In genomic region chr7:3500406-3500805, GRCm38 (mm10) we compare ENCODE assay signal across 25 mouse cellular contexts. TPM values are rescaled to one million over a fixed set of nuclear protein-coding genes. Genes with fewer than 3 reads are reported as not detected.
A peak's percentile ranks its signal among the peaks of the same experiment; 100 is the strongest.
DNase-seq lines count a peak whose midpoint lies in the region; ATAC-seq and TF ChIP-seq lines count a peak whose summit lies in the region.
"Had no signal": no experiment of that assay in that cellular context is flagged by ENCODE, and none has a peak within 500 bp of the region (broad histone marks: within the 10 kb centered on the region; RNA-seq: fewer than 3 reads in every experiment).

No protein-coding gene starts in this region.

- H3K9me3 ChIP-seq in MEL (replicated peaks; ENCODE audit: insufficient read depth, low read length): no peaks in the 10 kb centered on the region
- H3K9me3 ChIP-seq in midbrain, embryonic 13.5 days: no peaks in the 10 kb centered on the region
- H3K9me3 ChIP-seq: G1E had no signal

- no peak overlapping the region for H3K9ac ChIP-seq in heart, adult 2 months (ENCODE audit: low read depth, low read length)
- H3K9ac ChIP-seq in MEL (ENCODE audit: control insufficient read depth, low read depth, low read length, poor library complexity, severe bottlenecking): no peak overlapping the region
- no peak overlapping the region for H3K9ac ChIP-seq in midbrain, embryonic 13.5 days (replicated peaks)

- WGBS in heart, adult 2 months: 94% methylated on average over 1 of the region's 1 CpGs
- WGBS in midbrain, embryonic 13.5 days: 89% methylated on average over 1 of the region's 1 CpGs

- no peak for TF ChIP-seq POLR2A in heart, adult 2 months (IDR thresholded peaks at IDR 0.05; ENCODE audit: insufficient read depth, low read depth, low read length)
- TF ChIP-seq POLR2A in MEL (IDR thresholded peaks at IDR 0.05; ENCODE audit: control insufficient read depth in 1 of 2, insufficient read depth in 1 of 2, low read depth in 1 of 2, low read length in 2 of 2, poor library complexity in 1 of 2): no peak

- peak; percentile 64 for DNase-seq in heart, adult 11 months
- DNase-seq in heart, adult 2 months: no peak
- DNase-seq in MEL (ENCODE audit: low read depth, low spot score): peak; percentile 43
- no peak for DNase-seq in embryo, embryonic 9.5 days (ENCODE audit: extremely low spot score)
- DNase-seq in gastrocnemius, postnatal 36 days: no peak
- DNase-seq: adrenal gland, adult 2 months; adrenal gland, adult 8-10 months; adrenal gland, postnatal 10 days; adrenal gland, postnatal 14 days; adrenal gland, postnatal 25 days; adrenal gland, postnatal 36 days; B cell, adult 2 months; cerebellum, adult 11 months; cerebellum, adult 11-12 months; cerebellum, adult 18-20 months had no signal

- H3K4me1 ChIP-seq in heart, adult 2 months (ENCODE audit: control insufficient read depth, insufficient read depth, low read length): no peaks in the 10 kb centered on the region
- H3K4me1 ChIP-seq in MEL (ENCODE audit: control insufficient read depth in 1 of 2, insufficient read depth in 2 of 2, low read length in 2 of 2): no peaks in the 10 kb centered on the region
- no peaks in the 10 kb centered on the region for H3K4me1 ChIP-seq in midbrain, embryonic 13.5 days (replicated peaks)

- TF ChIP-seq RAD21 in MEL (IDR thresholded peaks at IDR 0.05; ENCODE audit: low read depth, low read length): no peak

- no peak overlapping the region for H3K27ac ChIP-seq in heart, adult 2 months
- H3K27ac ChIP-seq in MEL (ENCODE audit: control insufficient read depth, low read depth, low read length): no peak overlapping the region
- no peak overlapping the region for H3K27ac ChIP-seq in midbrain, embryonic 13.5 days

- TF ChIP-seq EP300 in heart, adult 2 months (IDR thresholded peaks at IDR 0.05; ENCODE audit: insufficient read depth, low read depth, low read length): no peak
- TF ChIP-seq EP300 in MEL (IDR thresholded peaks at IDR 0.05; ENCODE audit: low read depth in 1 of 2, low read length in 2 of 2): peak in 1 of 2 experiments; percentile 43; a peak in 1 of 4 replicates

- no peak for TF ChIP-seq CTCF in heart, adult 2 months (IDR thresholded peaks at IDR 0.05)
- no peak for TF ChIP-seq CTCF in MEL (IDR thresholded peaks at IDR 0.05 in 2 of 3, conservative IDR thresholded peaks at IDR 0.05 in 1 of 3; ENCODE audit: control insufficient read depth in 1 of 3, insufficient read depth in 1 of 3, low read depth in 2 of 3, low read length in 3 of 3, poor library complexity in 1 of 3, severe bottlenecking in 1 of 3)

- intact Hi-C loops in heart, adult 2 months (cut with DNase I): no loop called here
- intact Hi-C loops in gastrocnemius, postnatal 36 days (cut with DNase I): no loop called here

- H3K4me3 ChIP-seq in heart, adult 2 months: no peak overlapping the region
- no peak overlapping the region for H3K4me3 ChIP-seq in MEL (ENCODE audit: control insufficient read depth in 1 of 2, insufficient read depth in 1 of 2, low read depth in 2 of 2, low read length in 2 of 2)
- H3K4me3 ChIP-seq in midbrain, embryonic 13.5 days (replicated peaks): no peak overlapping the region

- no peaks in the 10 kb centered on the region for H3K27me3 ChIP-seq in heart, adult 2 months (ENCODE audit: control insufficient read depth, insufficient read depth, low read length)
- no peaks in the 10 kb centered on the region for H3K27me3 ChIP-seq in MEL (ENCODE audit: control insufficient read depth in 1 of 2, insufficient read depth in 2 of 2, low read length in 2 of 2)
- no peaks in the 10 kb centered on the region for H3K27me3 ChIP-seq in midbrain, embryonic 13.5 days
- H3K27me3 ChIP-seq: CH12.LX, Patski had no signal

- no peaks in the 10 kb centered on the region for H3K79me2 ChIP-seq in heart, adult 2 months (replicated peaks; ENCODE audit: control insufficient read depth, insufficient read depth, low read length)
- H3K79me2 ChIP-seq in MEL (ENCODE audit: control insufficient read depth, insufficient read depth, low read length, poor library complexity): no peaks in the 10 kb centered on the region

- H3K36me3 ChIP-seq in heart, adult 2 months (ENCODE audit: control insufficient read depth, insufficient read depth, low read length): no peaks in the 10 kb centered on the region
- no peaks in the 10 kb centered on the region for H3K36me3 ChIP-seq in MEL (ENCODE audit: control insufficient read depth in 1 of 2, insufficient read depth in 2 of 2, low read length in 2 of 2)
- H3K36me3 ChIP-seq in midbrain, embryonic 13.5 days: no peaks in the 10 kb centered on the region
- H3K36me3 ChIP-seq: G1E had no signal

- peak; percentile 47; the same call in 1 of the 2 replicates for ATAC-seq in common myeloid progenitor, adult 5-6 weeks (replicated peaks; ENCODE audit: low read depth, poor library complexity, severe bottlenecking)
- peak; percentile 52; the same call in 1 of the 2 replicates for ATAC-seq in megakaryocyte-erythroid progenitor cell, adult 5-6 weeks (replicated peaks; ENCODE audit: low FRiP score, low TSS enrichment, poor library complexity, severe bottlenecking)
- no peak for ATAC-seq in midbrain, embryonic 13.5 days
- ATAC-seq: activated CD4-positive, CD25-positive, alpha-beta regulatory T cell, adult 4 months; CD4-positive, CD25-positive, alpha-beta regulatory T cell, adult 4 months; Patski had no signal

- H3K4me2 ChIP-seq in midbrain, embryonic 13.5 days (replicated peaks): no peak overlapping the region

TF ChIP-seq in MEL, 35 proteins besides CTCF, POLR2A, EP300 and RAD21:
- peak; percentile 8; the same call in 1 of the 2 replicates for TF ChIP-seq TCF12 (IDR thresholded peaks at IDR 0.05; ENCODE audit: low read depth, low read length)
- TF ChIP-seq MEF2A (IDR thresholded peaks at IDR 0.05; ENCODE audit: extremely low read depth, insufficient replicate concordance, low read depth, low read length, poor library complexity, severe bottlenecking): no peak
- no peak for TF ChIP-seq E2F4 (IDR thresholded peaks at IDR 0.05; ENCODE audit: borderline replicate concordance, low read depth, low read length)
- no peak for TF ChIP-seq TBP (IDR thresholded peaks at IDR 0.05; ENCODE audit: low read depth, low read length)
- no peak for TF ChIP-seq USF1 (IDR thresholded peaks at IDR 0.05; ENCODE audit: low read depth, low read length)
- TF ChIP-seq MAX (IDR thresholded peaks at IDR 0.05; ENCODE audit: low read length): no peak
- 0 out of 2 replicates have a peak, but pooled peaks have one; percentile 8 for TF ChIP-seq GATA1 (IDR thresholded peaks at IDR 0.05; ENCODE audit: low read depth, low read length)
- TF ChIP-seq KAT2A (conservative IDR thresholded peaks at IDR 0.05; ENCODE audit: low read depth, low read length): no peak
- no peak for TF ChIP-seq ELF1 (IDR thresholded peaks at IDR 0.05; ENCODE audit: low read depth, low read length)
- TF ChIP-seq SMC3 (IDR thresholded peaks at IDR 0.05; ENCODE audit: low read depth, low read length): no peak
- TF ChIP-seq RCOR1 (IDR thresholded peaks at IDR 0.05; ENCODE audit: low read depth, low read length): peak; percentile 48; the same call in 1 of the 2 replicates
- TF ChIP-seq ETS1 (IDR thresholded peaks at IDR 0.05; ENCODE audit: low read depth, low read length): no peak
- no peak for TF ChIP-seq TAL1 (IDR thresholded peaks at IDR 0.05; ENCODE audit: low read length)
TF ChIP-seq in MEL: peak in this region for 3.

RNA-seq across cellular contexts. Expression of gene Tarm1, which starts 2.0 kb away (rescaled TPM):
- total RNA-seq in heart, adult 2 months (2021): not detected
- 0.16 and 0.20 TPM in 2 replicates for polyA plus RNA-seq in heart, adult 2 months (2012; rRNA removed)
- total RNA-seq in MEL (2012; rRNA removed): 1.7 and 1.9 TPM in 2 replicates
- 1 to 10 TPM in 1 of 2 experiments, not detected in 1; 1.1 TPM for polyA plus RNA-seq in MEL (2012; ENCODE audit: insufficient read depth in 1 of 2, insufficient read length in 2 of 2, low read depth in 1 of 2, low replicate concordance in 2 of 2, missing spikeins in 1 of 2)
- total RNA-seq in common myeloid progenitor, adult 5-6 weeks (2017): not detected in 2 replicates
- total RNA-seq in megakaryocyte-erythroid progenitor cell, adult 5-6 weeks (2014; fragmentation: Nextera tagmentation): 1.2 TPM in 1 of 2 replicates, not detected in the other
- total RNA-seq in megakaryocyte-erythroid progenitor cell, adult 5-6 weeks (2017): 0.19 TPM in 1 of 2 replicates, not detected in the other
- polyA plus RNA-seq in midbrain, embryonic 13.5 days (2015; fragmentation: Nextera tagmentation; extraction: Ambion mirVana): not detected in 2 replicates
- total RNA-seq in gastrocnemius, postnatal 36 days (2021): not detected
- total RNA-seq: CH12.LX had no signal
- polyA plus RNA-seq: brain, embryonic 14.5 days; C2C12; CD4-positive, CD25-positive, alpha-beta regulatory T cell, adult 4 months; G1E; Patski had no signal

Comparison
In these comparisons a context has a peak if more than half of its experiments do, and no peak if none do; other contexts are left out.
1. DNase-seq: peak in heart, adult 11 months (single experiment) and MEL (single experiment); none in heart, adult 2 months (0 of 2), embryo, embryonic 9.5 days (single experiment) and gastrocnemius, postnatal 36 days (0 of 2).